Mouse (Mus musculus): ENCODE data around the gene Lrmp.

Lrmp gene

DNA sequence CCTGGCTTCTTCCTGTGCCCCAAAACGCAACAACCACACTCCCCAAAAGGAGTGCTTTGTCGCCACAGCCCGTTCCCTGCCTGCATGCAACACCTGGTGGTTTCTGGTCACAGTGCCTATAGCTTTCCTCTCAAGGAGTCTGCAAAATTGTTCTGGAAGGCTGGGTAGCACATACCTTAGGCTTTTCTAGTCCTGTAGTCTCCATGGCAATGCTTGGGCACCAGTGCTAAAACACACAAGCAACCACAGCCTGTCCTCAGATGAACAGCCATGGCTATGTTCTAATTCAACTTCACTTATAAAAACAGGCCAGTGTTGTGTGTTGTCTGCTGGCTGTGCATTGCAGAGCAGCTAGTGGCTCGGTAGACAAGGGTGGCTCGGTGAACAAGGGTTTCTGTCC lies 21.4 kb downstream of the Lrmp start:
- DNase-seq (ENCODE audit: low spot score in 2 of 2) = no peak

DNA sequence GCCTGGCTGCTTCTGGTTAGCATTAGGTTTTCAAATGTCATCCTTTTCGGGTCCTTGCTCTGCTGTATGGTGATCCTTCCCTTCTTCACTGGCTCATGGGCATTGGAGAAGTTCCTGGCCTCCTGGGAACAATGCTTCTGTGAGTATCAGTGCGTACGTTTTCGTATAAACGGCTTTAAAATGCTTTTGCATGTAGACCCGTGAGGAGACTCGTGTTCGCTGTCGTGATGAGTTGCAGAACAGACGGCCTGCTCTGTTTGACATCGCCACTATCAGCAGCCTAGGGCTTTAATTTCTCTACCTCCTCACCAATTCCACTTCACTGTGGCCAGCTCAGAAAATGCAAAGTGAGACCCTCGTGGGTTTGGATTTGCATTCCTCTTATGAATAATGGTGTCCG lies 23.8 kb downstream of the Lrmp start:
- DNase-seq (ENCODE audit: low spot score in 2 of 2) = no peak

DNA sequence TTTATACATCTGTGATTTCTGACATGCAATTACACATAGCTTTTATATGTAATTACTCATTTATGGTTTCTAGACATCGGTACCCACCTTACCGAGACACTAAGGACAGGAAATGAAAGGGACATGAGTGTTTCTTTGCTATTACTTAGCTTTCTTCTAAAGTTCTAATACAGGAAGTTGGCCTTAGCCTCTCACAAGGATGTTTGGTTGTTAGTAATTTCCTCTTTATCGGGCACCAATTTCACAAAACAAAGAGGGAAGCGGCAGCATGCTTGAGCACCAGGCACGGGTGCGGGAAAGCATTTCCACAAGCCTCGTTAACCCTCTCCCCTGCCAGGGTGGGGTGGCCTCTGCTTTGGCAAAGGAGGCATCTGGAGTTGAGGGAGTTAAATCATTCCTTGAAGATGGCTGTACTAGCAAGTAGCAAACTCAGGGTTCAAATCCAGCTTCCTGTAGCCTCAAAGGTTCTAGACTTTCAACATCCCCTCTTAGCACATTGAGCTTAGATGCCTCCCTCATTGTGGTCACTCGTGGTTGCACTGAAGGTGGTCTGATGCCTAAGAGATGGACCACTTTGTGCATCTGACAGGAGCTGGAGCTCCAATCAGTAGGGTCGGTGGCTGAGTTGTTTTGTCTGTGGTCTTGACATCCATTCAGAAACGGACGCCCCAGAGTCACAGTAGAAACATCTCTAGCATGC lies 24.5 kb downstream of the Lrmp start:
- DNase-seq (ENCODE audit: low spot score in 2 of 2) = no peak

DNA sequence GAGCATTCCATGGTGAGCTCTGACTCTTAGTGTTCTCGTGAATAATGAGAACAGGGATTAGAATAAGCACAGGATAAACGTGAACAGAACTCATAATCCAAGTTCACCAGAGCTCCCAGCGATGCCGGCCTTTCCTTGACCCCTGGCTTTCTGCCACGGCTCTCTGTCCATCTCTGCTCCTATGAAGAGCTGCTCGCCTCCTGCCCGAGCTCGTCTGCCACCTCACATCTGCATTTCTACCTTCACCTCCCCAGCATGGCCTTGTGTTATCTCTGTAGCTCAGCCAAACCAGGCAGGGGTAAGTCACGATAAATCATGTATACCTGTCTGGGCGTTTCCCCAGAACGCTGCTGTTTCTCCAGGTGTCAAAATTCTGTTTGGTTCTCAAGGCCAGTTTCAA lies 25.3 kb downstream of the Lrmp start:
- no peak for DNase-seq (ENCODE audit: low spot score in 2 of 2)

DNA sequence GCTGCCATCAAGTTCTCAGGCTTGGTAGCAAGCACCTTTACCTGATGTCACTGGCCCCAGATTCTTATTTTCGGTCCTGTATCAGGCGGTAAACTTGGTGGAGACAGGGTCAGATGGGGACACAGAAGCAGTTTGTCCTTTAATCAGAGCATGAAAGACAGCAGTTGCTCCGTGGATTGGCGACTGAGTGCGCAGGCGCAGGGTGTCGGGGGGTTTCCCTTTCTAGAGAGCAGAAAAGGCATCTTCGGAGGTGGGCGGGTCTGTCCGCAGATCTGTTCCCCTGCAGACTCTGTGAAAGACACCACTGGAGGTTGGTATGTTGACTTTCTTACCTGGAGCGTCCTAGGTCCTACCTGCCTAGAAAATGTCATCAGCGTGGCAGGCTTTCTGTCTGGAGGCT lies 26.4 kb downstream of the Lrmp start:
- DNase-seq (ENCODE audit: low spot score in 2 of 2) = no peak

DNA sequence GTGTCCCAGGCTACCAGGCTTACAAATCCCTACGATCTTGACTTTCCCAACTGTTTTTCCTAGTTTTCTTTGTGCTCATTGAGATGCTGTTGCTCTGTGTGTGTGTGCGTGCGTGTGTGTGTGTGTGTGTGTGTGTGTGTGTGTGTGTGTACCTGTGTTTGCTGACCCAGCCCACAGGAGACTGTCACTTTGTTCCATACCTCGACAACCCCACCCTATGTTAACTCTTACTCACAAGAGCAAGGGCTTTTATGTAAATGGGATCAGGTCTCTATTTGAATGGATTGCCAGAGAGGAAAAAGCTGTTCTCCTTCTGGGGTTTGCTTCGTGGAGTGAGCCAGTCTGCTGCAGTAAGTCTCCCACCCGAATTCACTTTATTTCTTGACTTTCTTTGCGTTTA lies 29.7 kb downstream of the Lrmp start:
- DNase-seq (ENCODE audit: low spot score in 2 of 2) = no peak

DNA sequence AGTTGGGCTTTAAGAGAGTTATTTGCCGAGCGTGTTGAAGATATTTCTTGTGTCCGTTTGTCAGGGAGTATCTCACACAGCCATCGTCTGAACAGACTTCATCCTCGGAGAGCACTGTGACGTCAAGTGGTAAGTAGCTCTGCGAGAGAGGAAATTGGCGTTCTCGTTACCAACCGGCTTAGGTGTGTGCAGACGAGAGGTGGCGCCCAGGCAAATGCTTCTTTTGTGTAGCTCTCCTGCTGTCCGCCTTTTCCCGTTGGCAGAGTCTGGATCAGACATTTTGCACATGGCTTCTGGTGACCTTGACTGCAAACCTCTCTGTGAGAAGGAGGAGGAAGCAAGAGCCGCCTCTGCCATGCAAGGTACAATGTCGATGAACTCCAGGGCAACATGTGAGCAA lies 32.3 kb downstream of the Lrmp start:
- DNase-seq (ENCODE audit: low spot score in 2 of 2) = no peak

DNA sequence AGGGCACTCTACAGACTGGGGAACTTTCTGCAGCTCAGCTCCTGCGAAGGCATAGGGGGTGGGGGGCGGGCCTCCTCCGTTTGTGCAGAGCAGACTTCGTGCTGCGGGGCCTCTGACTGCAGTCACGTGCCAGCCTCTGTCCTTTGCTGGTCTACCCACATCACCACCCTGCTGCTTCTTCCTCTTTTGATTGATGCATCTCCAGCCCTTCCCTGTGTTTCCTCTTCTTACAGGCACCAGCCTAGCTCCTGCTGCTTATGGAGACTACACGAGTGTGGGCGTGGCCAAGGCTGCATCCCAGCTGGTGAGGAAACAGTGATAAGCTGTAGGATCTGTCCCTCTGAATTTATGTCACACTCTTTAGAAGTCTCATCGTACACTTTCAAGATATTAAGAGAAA lies 33.6 kb downstream of the Lrmp start:
- DNase-seq (ENCODE audit: low spot score in 2 of 2) = no peak

DNA sequence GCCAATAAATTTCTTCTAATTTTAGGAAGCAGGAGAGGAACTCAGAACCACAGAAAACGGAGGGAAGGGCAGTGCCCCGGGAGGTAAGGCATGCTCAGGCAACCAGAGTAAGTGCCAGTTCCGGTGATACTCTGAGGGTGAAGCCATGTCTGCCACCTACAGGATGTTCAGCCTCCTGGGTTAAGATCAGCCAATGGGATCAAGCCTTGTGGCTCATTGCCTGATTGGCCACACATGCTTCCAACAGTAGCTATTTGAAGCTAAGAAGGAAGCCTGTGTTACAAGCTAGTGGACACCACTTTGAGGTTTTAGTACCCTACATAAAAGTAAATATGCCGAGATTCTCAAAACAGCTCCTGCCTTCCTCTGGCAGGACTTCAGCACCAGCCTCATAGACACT lies 43.2 kb downstream of the Lrmp start:
- no peak for DNase-seq (ENCODE audit: low spot score in 2 of 2)

DNA sequence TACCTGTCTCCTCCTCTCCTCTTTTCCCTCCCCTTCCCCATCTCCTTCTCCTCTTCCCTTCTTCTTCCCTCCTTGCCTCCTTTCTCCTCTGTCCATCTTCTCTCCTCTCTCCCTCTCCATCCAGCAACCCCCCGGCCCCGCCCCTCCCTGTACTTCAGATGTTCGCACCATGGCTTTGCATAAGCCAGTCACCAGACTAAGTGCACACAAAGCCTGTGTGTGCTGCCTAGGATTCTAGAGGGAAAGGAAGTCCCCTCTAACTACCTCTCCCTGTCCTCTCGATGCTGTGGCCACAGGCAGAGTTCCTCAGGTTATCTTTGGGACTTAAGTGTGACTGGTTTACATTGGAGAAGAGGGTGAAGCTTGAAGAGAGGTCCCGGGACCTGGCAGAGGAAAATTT lies 45.1 kb downstream of the Lrmp start:
- DNase-seq (ENCODE audit: low spot score in 2 of 2) = no peak

DNA sequence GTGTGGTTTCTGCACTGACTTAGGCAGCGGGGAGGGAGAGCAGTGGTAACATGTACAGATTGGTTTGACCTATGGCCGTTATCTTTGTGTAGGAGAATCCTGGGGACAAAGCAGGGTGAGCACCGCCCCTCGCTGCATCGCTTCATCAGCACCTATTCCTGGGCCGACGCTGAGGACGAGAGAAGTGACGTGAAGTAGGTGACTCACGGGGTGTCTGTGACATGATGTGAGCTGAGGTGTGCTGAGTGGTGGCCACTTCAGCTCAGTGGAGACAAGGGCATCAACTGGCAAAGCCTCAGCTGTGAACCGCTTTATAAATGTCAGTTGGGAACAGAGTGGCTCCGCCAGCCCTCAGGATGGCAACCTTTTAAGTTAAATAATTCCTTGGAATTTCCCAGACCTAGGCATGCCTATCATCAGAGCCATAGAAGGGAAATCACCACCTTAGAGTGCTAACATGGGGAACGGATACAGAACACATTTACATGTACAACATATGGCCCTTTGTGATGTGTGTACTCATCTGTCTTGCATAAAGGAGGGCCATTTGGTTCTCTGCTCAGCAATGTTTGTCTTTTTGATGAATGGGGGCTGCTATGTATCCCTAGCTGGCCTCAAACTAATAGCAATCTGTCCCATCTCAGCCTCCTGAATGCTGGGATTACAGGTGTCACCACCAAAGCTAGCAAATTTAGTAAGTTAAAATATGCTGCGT lies 56.6 kb downstream of the Lrmp start:
- no peak for DNase-seq (ENCODE audit: low spot score in 2 of 2)

DNA sequence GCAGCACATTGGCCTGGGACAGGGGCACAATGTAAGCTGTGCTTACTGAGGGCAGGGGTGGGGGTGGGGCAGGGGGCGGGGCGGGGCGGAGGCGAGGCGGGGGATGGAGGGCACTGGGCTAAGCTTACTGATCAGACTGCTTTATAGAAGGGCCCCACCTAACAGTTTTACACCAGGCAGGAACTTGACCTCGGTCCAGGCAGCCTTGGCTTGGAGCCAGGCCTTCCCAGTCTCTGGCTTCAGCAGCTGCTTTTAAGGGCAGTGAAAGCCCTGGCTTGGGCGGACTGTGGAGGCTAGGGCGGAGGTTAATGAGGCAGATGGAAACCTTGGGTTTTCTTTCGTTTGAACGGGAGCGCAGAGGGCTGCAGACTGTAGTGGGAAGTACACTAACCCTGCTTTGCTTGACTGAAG lies 58.3 kb downstream of the Lrmp start:
- peak; percentile 36 to 68 for DNase-seq (ENCODE audit: low spot score in 2 of 2)

DNA sequence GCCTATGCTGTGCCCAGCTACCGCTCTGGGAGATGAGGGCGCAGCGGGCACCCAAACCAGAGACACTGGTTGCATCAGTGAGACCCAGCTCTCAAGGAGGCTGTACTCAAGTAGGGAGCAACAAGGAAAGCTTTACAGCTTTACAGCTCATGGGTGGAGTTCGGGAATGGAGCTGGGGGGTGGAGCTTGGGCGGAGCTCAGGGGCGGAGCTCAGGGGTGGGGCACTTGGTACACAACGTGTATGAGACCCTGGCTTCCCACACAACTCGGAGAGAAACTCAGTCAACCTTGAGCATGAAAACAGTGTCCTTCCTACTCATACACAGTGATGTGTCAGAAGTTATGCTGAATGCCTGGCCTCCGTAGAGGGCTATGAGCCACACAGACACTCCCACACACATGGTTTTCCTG lies 60.1 kb downstream of the Lrmp start:
- no peak for DNase-seq (ENCODE audit: low spot score in 2 of 2)

DNA sequence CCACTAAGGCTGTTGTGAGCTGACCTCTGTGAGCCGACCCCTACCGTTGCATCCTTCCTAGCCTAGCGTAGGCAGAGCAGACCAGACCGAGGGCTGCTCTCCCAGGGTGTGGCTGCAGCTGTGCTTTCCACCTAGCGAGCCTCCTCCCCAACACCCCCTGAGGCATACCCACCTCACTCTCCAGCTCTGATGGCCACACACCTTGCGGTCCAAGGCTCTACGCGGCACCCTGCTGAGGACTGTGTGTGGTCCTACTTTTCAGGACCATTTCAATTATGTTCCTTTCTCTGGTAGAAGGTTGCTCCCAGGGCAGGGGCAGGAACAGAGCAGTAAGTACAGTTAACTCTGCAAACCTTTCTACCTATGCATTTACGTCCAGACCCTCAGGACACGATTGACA lies 61.0 kb downstream of the Lrmp start:
- no peak for DNase-seq (ENCODE audit: low spot score in 2 of 2)

DNA sequence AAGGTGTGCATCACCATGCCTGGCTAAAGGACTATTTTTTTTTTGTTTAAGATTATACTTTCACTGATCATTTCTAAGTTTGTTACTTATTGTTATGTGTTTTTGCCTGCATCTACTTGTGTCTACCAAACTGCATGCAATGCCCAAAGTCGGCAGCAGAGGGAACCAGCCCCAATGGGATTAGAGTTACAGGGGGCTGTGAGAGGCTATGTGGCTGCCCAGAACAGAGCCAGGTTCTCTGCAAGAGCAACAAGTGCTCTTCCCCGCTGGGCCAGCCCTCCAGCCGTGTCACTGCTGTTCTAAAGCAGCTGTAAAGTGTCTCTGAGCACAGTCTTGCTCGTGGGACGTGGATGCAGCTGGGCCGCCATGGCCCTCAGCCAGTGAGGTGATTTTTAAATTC lies 64.2 kb downstream of the Lrmp start:
- peak in 1 of 2 experiments; percentile 39 for DNase-seq (ENCODE audit: low spot score in 2 of 2)

DNA sequence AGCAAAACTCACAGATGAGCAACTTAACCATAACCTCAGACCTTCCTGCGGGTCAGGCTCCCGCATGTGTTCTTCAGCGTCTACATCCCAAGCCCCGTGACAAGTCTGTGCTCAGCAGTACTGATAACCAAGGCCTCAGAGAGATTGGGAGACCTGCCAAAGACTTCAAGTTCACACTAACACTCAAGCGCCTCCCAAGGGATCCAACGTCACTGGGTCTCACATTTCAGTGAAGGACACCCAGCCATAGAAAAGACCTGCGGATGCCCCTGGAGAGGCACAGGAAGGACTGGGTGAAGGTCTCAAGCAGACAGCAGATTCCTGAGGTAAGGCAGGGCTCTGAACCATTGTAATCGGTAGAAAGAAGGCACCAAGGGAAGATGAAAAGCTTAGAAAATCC lies 66.6 kb downstream of the Lrmp start:
- DNase-seq (ENCODE audit: low spot score in 2 of 2) = no peak

DNA sequence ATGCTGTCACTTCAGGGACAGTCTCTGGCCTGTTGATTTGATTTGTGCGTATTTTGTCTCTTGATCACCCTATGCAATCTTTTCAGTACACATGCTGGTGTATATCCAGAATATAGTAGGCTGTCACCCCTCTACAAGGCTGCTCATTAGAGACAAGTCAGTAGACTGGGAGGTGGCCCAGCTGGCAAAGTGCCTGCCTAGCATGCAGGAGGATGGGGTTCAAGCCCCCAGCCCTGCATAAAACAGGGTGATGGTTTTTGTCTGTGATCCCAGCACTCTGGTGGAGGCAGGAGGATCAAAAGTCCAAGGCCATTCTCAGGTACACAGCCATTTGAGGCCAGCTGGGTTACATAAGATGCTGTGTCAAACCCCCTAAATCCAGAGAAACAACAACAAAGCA lies 70.6 kb downstream of the Lrmp start:
- no peak for DNase-seq (ENCODE audit: low spot score in 2 of 2)

DNA sequence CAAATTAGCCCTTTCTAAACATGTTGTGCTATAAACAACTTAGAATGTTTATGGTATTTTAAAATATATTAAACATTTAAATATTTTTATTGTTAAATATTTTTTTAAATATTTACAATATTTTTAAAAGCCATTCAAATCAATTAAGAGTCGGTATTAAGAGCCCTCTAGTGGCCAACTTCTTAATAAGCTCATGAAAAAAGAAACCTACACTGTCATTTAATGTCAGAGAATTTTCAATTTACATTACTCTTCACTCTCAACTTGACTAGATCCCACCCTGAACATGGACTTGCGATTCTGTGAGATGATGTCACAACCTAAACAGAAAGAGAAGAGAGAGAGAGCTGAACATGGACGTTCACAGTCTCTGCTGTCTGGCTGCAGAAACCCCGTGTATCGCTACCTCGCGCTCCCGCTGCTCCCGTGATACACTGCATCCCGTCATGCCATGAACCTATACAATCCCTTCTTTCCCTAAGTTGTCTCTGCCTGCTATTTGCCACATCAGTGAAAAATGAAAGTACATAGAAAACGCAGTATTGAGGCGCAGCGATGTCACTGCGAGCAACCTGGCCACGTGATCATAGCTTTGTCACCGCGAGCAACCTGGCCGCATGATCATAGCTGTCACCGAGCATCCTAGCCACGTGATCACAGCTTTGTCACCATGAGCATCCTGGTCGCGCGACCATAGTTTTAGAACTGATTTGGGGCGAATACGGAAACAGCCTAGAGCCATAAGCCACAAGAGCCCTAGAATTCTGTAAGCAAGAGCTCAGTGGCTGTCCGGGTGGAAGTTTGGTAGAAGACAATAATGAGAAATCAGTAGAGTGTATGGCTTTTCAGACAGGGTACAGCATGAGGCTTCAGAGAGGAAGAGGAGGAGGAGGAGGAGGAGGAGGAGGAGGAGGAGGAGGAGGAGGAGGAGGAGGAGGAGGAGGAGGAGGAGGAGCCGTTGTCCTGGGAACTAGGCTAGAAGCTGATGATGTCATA lies 71.9 kb downstream of the Lrmp start:
- DNase-seq (ENCODE audit: low spot score in 2 of 2) = peak in 1 of 2 experiments; percentile 9

DNA sequence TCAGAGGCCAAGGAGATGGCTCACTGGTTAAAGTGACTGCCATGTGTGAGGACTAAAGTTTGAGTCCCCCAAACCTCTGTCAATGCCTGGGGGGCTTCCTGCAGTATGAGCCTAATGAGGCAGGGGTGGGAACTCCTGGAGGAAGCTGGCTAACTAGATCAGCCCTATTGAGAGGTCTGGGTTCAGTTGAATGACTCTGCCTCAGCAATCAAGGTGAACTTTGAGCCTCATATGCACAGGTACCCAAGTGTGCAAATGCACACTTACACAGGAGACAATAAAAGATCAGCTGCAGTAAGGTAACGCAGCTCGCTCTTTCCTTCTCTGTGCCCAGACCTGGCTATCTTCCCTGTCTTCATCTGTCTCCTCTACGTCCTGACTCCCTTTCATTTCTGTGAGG lies 77.6 kb downstream of the Lrmp start:
- no peak for DNase-seq (ENCODE audit: low spot score in 2 of 2)

DNA sequence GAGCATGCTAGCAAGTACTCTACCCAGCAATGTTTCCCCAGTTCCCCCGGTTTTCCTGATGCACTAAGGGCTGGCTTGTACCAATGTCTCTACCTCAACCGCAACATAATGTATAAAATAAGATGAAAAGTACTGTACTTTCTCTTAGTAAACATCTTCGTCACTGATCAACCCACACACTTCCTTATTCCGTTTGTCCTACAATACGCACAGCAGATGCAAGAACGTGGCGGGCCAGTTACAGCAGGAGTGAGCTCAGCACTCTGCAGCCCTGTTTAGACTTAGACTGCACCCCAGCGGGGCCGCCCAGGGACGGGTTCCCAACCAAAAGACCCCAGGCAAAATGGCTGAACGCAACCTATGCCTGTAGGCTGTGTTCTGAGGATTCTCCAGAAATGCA lies 78.0 kb downstream of the Lrmp start:
- no peak for DNase-seq (ENCODE audit: low spot score in 2 of 2)

DNA sequence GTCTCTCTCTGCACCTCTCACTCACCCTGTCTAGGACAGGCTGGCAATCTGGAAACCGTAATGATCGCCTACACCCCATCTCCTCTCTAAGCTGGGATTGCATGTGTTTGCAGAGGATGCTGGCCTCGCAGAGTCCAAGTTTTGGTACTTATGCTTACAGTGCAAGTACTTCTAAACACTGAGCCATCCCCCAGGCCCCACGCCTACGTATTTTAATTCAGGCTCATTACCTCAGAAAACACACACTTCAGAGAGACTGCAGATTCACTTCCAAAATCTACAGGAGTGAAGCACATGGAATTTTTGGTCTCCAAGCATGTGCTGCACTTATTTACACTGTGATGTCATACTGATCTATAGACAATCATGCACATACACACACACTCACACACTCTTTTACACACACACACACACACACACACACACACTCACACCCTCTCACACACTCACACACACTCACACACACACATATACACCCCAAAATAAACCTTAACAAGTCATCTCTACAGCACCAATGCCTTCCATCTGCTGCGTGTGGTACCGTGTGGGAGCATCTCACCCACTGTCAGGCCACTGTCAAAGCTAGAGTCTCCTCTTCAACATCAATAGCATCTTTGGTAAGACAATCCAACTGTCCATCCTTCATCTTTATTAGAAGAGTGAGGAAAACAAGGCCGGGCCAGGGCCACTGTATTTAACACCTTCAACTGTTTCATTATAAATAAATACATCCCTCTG lies 82.7 kb downstream of the Lrmp start:
- no peak for DNase-seq (ENCODE audit: low spot score in 2 of 2)

All from urinary bladder, adult 18-20 months (tissue).